Mouse (Mus musculus) urinary bladder, postnatal 10 days (tissue): ENCODE results near the gene Ccdc12.

Experiments used
- DNase-seq: peaks from one replicate; pipeline ENCODE4 v3.0.0; 2022; ENCODE audit warnings: low spot score

The Ccdc12 gene

DNA sequence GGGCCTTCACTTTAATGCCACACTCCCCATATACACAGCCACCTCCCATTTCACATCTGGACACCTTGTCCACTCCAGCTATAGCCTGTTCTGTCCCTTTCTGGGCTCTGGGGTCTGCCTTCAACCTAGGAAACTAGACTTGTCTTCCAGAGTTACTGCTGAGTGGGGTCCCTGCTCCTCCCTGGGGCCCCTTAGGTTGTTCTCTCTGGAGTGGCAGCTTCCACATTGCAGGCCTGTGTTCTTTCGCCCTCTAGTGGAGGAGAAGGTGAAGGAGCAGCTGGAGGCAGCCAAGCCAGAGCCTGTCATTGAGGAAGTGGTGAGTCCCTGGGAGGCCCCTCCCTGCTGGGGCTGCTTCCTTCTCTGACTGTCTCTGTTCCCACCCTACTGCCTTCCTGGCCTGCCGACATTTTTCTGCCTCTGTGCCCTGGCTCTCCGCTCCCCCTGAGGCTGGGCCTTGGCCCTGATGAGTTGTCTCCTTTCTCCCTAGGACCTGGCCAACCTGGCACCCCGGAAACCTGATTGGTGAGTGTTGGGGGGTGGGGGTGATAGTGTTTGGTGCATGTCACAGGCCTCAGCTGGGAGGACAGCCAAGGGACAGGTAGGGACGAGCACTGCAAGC, 53.4 kb downstream of the Ccdc12 start:
- DNase-seq, result peak; percentile 38

GRCm38 (mm10) chr9:110711532-110711931, 55.2 kb downstream of the Ccdc12 start:
- DNase-seq, result no peak

DNA sequence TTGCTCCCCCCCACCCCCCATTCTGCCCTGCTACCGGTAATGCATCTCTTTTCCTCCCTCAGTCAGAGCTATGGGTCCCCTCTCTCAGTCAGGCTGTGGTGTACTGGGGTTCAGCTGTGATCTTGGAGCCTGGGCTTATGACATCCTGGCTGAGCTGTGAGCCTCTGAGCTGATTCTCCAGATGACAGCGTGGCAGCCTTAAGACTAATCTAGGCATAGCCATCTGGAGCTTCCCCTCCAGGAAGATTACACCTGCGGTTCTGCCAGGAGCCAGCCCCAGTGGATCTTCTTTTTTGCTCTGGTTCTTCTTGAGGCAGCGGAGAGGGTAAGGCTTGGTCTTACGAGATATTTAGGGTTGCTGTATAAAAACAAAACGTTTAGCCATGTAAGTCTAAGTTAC, 55.7 kb downstream of the Ccdc12 start:
- DNase-seq, result no peak

- DNase-seq, result no peak
These were observed 56.2 kb downstream of the Ccdc12 start for GRCm38 (mm10) chr9:110712545-110712944.

GRCm38 (mm10) chr9:110713389-110713788, 57.1 kb downstream of the Ccdc12 start:
- no peak for DNase-seq

DNA sequence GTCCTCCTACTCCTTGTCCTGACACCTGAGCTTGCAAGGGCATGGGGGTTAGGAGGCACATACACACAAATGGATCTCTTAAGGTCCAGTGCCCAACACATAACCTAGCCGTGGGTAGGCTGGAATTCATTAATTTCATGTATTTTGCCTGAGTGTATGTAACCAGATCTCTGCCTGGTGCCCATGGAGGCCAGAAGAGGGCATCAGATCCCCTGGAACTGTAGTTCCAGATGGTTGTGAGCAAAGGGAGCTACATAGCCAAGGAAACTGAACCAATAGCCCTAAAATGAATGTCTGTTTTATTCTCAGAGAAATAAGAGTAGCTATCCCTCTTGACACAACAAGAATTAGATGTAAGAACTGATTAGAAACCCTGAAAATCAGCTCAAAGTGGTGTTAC, 59.1 kb downstream of the Ccdc12 start:
- no peak for DNase-seq

GRCm38 (mm10) chr9:110716775-110717174, 60.5 kb downstream of the Ccdc12 start:
- DNase-seq, result no peak

DNA sequence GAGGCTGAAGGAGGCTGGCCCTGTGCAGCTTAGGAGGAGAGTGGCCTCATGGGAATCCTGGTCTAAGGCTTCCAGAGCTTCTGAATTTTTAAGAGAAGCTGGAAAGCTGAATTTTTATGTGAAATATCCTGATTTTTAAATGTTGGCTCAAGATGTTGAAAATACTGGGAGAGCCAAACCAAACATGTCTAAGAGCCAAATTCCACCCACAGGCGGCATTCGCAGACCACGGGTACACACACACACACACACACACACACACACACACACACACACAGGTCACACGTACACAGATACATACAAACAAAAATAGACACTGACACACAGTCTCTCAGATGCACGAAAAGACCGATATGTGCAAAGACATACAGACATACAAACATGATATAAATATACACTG, 61.8 kb downstream of the Ccdc12 start:
- no peak for DNase-seq

GRCm38 (mm10) chr9:110718810-110719209, 62.5 kb downstream of the Ccdc12 start:
- no peak for DNase-seq

- DNase-seq, result no peak
These were observed 63.7 kb downstream of the Ccdc12 start for GRCm38 (mm10) chr9:110719977-110720376.

DNA sequence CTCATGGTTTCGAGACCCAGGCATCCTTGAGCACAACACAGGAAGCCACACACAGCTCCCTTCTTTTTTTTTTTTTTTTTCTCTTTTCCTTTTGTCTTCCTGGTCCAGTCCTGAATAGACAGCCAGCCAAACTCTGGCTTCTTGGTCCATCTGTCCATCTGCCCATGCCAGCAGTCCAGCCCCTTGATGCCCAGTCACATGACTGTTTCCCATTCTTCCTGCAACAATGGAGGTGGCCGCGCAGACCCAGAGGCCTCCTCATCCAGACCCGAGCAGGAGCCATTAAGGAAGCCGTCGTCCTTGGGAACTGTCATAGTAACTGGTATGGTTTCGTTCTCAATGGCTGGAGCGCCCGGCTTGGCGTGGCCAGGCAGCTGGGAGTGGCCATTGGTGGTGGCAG, 65.8 kb downstream of the Ccdc12 start:
- no peak for DNase-seq

GRCm38 (mm10) chr9:110725721-110726135, 69.4 kb downstream of the Ccdc12 start:
- no peak for DNase-seq

DNA sequence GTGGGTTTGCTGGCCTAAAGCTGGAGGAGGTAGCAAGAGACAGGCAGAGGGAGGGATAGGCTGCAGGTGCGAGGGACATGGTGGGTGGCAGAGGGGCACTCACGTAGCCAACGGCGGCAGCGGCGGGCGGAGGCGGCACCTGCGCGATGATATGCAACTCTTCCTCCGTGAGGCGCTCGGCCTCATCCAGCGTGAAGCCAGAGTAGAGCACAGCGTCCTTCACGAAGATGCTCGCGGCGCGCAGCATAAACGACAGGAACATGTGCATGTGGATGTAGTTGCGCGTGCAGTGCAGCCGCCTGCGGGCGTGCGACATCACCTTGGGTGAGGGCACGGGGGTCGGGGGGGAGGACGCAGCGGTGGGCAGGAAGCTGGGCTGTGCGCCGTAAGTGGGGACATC, 70.6 kb downstream of the Ccdc12 start:
- no peak for DNase-seq

DNA sequence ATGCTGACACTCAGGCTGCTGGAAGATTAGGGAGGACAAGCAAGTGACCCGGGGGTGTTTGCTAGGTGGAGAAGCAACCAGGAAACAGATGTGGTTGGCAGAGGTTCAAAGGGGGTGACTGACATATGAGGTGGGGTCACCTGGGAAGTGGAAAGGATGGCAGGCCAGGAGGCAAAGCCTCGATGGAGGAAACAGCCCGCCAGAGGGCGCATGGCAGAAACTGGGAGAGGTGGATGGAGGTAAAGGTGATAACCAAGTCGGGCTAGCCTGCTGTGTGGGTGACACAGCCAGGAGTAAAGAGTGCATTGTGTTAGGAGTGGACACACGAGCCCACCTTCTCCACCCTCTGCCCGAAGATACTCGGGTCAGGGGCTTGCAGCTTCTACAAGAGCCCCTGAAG, 73.5 kb downstream of the Ccdc12 start:
- DNase-seq, result no peak

DNA sequence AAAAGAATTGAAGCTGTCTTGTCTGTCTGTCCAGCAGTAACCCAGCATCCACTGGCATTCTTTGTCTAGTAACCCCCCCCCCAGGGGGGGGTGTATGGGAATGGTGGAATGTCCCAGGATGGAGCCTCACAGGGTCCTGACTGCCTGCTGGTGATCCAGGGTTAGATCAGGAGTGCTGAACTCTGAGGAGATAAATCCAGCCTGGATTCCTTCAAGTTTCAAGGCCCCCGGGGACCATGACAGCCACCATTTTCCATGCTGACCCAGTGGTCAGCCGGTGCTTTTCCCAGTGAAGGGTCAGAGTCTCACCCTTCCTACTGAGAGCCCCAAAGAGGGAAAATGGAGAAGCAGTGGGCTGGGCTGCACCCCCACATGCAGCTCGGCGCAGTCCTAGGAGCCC, 75.6 kb downstream of the Ccdc12 start:
- no peak for DNase-seq

DNA sequence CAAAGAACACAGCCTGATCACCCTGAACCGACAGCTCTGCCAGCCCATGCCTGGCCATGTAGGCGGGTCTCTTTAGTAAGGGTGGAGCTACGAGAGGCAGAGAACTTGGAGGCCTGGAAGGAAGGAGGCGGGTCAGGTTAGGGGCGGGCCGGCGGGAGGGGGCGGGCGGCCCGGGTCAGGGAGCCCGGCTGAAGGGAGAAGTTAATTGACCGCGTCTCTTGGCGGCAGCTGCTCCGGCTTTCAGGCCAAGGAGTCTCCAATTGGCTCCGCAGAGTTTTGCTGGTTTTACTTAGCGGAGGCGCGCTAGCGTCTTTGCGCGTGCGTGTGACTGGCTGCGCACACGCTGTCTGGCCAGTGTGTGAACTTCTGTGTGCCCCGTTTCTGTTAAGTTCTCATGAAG, 76.3 kb downstream of the Ccdc12 start:
- DNase-seq, result peak; percentile 33

- DNase-seq, result no peak
These were observed 76.8 kb downstream of the Ccdc12 start for GRCm38 (mm10) chr9:110733102-110733501.

DNA sequence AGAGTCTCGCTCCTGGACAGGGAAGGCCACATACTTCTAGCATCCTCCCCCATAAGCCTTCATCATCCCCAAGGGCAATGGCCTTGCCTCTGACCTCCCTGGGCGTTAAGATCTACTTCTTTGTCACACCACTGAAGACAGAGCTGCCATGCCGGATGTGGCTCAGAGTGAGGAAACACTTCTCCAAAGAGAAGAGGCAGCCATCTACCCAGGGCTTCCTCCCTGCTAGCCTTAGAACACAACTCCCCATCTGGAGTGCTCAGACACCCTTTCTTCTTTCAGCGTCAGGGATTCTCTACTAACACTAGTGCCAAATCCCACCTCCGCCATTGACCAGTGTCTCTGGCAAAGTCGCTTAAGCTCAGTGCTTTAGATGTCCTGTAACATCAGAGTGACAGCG, 77.9 kb downstream of the Ccdc12 start:
- DNase-seq, result no peak

GRCm38 (mm10) chr9:110736362-110736761, 80.1 kb downstream of the Ccdc12 start:
- DNase-seq, result no peak

DNA sequence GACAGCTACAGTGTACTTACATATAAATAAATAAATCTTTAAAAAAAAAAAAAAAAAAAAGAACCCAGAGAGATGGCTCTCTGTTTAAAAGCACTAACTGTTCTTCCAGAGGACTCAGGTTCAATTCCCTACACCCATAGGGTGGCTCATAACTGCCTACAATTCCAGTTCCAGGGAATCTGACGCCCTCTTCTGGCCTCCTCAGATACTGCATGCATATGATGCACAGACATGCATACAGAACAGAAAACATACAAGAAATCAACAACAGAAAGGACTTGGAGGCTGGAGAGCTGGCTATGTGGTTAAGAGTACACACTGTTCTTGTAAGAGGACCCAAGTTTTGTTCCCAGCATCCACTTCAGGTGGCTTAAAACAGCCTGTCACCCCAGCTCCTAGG, 81.8 kb downstream of the Ccdc12 start:
- no peak for DNase-seq

GRCm38 (mm10) chr9:110739961-110740360, 83.7 kb downstream of the Ccdc12 start:
- no peak for DNase-seq

DNA sequence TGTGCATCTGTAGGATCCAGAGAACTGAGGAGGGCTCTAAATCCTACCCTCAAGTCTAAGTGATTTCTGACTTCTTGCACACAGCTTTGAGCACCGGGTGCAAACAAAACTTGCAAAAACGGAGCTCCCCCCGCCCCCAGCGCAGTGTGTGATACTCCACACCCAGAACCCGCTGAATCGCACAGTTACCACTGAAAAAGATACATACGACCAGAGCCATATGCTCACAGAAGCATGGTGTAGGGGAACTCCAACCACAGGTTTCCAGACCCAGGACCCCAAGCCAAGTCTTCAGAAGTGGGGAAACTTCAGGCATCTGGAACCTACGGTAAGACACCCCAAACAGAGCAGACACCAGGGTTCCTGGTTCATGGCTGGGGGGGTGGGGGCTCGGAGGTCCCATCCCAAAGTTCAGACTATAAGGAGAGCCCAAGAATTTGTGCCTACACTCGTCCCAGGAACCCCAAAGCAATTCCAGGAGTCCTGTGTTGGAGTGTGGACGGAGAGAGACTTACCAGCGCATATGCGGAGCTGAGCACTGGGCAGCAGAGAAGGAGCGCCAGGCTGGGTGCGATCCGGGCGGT, 85.5 kb downstream of the Ccdc12 start, which contains the start of gene Myl3:
Myl3 (plus strand) TSS at position 151 of the 584 bp plus-strand sequence.
- no peak for DNase-seq

GRCm38 (mm10) chr9:110742295-110742950, 86.1 kb downstream of the Ccdc12 start:
- DNase-seq, result no peak
